Mouse (Mus musculus) ovary, postnatal 10 days (tissue): ENCODE results near the gene Pin1rt1.

Experiments
- DNase-seq: peaks from one replicate; pipeline ENCODE4 v3.0.0; 2022; ENCODE audit warnings: low spot score

Pin1rt1 gene

DNA sequence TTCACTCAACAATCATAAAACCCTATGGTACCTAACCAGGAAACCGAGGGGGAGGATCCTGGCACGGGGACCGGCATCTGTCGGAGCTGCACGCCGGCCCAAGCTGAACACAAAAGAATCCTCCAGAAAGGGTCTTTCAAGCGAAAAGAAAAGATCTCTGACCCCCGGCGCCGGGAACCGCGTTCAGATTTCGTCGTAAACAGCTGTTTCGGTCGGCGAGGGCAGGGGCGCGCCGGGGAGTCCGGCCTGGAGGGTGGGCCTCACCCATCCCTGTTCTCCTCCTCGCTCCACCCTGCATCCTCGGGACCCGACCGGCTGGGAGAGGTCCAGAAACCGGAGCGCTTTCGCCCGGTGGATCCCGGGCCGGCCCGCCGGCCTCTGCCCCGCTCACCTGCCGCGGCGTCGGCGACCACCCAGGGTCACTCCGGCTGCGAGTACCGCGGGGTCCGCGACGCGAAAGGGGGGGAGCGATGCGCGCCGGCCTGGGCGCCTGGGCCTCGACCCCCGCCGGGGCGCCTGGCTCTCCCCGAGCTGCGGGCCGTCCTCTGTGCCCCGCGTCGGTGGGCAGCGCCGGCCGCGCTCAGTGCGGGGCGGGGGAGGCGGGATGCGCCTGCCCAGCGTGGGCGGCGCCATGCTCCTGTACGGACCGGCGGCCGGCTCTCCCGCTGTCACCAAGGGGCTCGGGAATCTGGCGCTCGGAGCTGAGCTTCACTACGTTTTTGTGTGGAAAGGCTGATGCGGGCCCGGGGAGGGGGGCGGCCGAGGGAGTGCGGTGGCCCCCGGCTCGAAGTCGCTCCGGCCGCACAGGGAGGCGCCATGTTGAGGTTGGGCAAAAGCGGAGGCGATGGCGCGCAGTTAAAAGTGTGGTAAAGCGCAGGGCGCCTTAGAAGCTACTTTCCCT is 4.3 kb downstream of the Pin1rt1 start, which contains the start of gene Tcp11l1:
Gene Tcp11l1, minus strand, starts transcription at position 585 of the 901 bp plus-strand sequence.
- peak; percentile 61 for DNase-seq

DNA sequence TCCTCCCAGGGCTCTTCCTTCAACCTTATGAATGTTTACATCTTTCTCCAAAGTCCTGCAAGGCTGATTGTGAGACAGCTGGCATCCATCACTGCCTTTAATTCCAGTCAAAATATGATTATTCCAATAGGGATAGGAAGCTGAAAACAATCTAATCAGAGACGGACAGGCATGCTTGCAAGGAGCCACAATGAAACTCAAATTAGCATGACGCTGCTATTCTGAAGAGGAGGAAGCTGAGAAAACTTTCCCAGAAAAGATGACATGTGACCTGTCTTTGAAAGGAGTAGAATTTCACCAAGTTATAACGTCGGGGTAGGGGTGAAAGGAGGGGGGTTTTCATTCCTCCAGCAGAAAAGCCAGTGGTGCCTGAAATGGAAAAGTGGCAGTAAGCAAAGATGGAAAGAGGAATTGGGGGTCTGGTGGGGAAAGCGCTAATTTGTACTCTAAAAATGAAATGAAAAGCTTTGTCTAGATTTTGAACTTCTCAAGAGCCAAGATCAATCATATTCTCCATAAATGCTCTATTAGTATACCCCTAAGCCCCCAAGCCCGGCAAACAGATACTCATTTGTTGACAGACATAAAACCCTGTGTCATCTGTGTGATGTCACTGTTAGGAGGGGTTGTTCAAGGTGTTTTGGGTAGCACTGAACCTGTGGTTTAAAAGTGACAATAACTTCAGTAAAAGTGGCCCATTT is 5.4 kb downstream of the Pin1rt1 start:
- DNase-seq: no peak

DNA sequence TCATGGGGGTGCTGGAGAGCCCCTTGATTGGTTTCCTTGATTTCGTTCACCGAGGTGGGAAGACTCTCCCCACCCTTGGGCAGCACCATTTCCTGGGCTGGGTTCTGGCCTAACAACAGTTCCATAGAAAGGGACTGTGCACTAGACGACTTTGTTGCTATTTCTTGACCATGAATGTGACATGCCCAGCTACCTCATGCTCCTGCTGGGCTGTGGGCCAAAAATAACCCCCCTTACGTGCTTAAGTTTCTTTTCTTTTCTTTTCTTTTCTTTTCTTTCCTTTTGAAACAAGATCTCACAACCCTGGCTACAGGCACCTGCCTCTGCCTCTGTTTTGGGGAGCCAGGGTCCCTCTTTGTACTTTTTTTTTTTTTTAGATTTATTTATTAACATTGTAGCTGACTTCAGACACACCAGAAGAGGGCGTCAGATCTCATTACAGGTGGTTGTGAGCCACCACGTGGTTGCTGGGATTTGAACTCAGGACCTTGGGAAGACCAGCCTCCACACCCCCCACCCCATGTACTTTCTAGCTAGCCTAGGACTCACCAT is 6.3 kb downstream of the Pin1rt1 start:
- DNase-seq: no peak

DNA sequence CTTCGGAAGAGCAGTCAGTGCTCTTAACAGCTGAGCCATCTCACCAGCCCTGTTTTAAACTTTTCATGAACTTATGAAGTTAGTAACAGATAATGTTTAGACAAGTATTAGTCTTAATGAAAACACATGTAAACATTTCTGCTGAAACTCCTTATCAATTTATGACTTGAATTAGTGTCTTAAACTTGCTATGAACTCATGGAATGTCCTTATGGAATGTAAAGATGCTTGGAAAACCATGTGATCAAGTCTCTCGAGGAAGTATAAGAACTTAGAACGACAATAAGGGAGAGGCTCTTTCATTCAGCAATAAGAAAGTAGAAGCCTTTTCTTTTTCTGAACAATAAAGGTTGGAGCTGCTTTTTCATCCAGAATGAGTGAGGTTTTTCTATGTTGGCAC is 11.8 kb downstream of the Pin1rt1 start:
- no peak for DNase-seq

DNA sequence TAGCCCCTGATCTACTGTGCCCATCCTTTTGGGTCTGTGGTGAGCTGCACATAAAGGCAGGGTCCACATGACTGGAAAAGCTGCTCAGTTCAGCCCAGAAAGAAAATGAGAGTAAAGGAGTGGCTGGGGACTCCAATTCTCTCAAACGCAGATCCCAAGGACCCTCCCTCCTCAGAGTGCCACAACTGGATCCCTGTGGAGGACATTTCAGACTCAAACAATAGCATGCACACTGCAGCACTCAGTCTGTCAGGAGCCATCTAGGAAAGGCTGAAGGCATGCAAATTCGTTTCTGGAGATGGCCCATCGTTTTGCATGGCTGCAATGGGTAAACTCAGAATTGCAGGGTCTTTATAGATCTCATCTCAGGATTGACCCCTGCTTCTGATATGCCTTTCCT is 13.0 kb downstream of the Pin1rt1 start:
- no peak for DNase-seq

DNA sequence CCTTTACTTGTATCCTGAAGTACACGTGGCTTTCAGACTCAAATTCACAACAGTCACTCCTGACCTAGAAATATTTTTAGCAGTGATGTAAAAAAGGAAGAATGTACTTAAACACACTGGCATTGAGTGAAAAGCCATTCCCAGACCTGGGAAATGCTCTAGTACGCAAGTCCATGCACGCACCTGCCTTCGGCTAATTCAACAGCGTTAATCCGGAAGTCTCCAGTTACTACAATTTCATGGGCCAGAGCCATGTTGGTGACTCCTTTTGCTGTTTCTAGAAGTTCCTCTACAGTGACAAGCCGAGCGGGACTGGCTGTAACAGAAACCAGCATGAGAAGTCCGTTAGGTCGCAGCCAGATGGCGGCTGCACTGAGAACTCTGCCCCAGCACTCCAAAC is 16.5 kb downstream of the Pin1rt1 start:
- DNase-seq: no peak

DNA sequence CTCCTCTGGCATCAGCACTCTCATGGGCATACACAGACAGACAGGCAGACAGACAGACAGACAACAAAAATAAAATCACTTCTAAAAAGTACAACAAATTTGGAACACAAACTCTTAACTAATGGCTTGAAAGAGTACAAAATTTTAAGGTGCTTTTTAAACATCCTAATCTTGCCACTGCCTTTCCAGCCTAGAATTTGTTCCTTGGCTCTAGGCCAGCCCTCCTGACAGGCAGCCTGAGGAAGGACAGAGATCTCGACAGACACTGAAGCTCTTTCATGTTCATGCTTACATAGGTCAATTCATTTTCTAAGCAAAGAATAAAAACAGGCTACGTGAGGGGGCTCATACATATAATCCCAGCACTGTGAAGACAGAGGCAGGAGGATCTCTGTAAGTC is 23.6 kb downstream of the Pin1rt1 start:
- DNase-seq: no peak

DNA sequence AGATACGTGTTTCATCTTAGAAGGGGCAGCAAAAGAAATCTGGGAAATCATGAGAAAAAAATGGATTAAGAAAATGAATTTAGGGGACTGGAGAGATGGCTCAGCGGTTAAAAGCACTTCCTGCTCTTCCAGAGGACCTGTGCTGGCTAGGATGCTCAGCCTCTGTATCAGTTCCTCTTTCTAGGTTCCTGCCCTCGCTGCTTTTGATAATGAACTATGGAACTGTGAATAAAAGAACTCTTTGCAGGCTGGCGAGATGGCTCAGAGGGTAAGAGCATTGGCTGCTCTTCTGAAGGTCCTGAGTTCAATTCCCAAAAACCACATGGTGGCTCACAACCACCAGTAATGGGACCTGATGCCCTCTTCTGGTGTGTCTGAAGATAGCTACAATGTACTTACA is 25.5 kb downstream of the Pin1rt1 start:
- no peak for DNase-seq

DNA sequence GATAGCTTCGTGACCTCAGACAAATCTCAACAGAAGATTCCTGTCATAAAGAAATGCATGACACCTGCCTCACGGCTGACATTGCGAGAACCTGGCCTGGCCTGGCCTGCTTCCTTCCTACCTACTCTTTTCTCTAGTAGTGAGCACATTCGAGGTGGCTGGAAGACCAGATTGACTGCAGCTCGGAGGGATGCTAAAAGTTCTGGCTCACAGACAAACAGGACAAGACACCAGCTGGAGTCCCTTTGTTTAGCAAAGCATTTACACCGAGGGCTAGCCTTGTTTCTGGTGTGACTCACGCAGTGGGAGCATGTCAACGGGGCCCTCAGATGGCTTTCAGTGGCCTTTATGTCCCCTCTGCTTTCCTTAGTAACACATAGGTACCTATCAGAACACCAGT is 27.5 kb downstream of the Pin1rt1 start:
- DNase-seq: no peak

DNA sequence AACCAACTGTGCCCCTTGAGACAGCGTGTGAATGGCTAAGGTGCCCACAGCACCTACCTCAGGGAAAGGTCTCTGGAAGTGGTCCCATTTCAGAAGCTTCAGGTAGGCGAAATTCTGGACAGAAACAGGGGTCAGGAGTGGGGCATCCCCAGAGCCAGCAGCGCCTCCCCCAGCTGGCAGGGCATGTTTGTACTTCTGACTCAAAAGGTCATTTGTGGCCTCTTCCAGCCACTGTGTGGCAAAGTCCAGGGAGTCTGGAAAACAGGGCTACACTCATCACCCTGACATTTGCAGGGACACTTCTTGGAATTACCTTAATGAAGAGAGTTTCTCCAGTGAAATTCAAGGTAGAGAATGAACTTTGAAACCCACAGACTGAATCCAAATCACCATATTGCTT is 27.9 kb downstream of the Pin1rt1 start:
- DNase-seq: no peak

DNA sequence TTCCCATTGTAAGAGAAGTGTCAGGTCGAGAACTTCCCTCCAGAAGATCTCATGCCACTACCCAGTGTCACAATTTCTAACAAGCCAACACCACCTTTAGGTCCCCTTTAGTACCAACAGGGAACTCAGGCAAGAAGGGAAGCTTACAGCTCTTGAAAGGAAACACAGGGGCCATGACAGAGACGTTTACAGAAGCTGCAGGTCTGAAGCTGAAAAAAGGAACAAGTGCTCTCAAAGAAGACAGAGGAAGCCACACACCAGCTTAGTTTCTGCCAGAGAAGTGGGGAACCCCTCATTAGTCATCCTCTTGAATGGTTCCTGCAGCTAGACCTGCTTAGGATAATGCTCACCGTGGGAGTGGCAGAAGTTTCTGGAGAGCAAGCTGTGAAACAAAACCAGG is 28.9 kb downstream of the Pin1rt1 start:
- no peak for DNase-seq

DNA sequence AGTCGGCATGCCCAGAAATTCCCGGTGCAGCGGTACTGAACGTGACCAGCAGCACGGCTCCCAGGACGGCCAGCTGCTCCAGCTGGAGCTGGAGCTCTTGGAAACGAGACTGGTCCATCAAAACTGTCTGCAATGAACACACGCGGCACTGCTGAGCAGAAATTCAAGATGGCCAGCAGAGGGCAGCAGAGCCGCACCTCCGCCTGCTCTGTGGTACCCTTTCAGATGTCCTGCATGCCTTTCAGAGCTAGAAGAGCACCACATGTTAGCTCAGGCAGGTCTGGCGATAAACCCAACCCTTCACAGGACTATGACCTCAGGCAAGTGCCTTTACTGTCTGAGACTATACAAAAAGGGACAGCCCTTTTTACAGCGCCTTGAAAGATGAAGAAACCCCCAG is 30.8 kb downstream of the Pin1rt1 start:
- peak; percentile 39 for DNase-seq

DNA sequence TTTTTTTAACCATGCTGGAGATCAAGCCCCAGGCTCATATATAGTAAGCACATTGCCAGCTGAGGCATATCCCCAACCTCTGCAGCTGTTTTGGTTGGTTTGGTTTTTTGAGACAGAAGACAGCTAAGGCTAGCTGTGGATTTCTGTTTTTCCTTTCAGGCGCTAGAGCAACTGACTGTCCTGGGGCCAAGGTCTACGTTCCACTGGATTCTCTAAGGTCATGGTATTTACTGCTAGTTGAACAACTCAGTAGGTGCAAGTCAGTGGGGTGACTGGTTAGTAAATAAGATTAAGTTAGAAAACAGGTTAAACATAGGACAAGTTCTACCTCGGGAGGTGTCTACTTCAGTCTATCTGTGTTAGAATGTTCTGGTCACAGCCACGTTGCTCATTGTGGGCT is 31.4 kb downstream of the Pin1rt1 start:
- no peak for DNase-seq

DNA sequence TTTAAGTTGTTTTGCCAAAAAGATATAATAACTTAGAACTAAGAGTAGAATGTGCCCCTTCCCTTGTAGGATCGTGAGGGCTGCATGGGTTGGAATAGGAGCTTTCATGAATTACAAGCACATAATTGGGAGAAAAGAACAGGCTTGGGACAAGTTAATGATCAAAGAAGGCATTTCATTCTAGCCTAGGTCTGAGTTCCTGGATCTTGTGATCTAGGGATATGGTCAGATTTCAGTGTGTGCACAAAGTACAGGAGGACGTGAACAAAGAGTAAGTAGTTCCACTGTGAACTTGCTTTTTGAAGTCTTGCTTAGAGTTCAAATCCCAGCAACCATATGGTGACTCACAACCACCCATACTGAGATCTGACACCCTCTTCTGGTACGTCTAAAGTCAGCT is 38.9 kb downstream of the Pin1rt1 start:
- DNase-seq: no peak

DNA sequence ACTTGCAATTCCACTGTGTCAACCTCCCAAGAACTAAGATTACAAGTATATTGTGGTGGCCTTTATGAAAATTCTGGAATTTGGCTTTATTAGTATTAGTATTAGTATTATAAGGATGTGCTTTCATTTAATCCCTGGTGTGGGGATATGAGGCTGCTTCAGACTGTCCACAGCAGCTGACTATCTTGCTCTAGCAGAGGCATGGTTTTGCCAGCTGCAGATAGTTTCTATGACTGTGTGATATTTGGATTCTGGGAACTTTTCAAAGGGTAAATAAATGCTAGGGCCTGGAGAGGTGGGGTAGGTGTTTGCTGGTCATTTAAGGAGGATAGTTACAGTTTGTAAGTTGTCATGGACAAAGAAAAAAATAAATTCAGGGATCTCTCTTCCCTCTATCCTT is 44.5 kb downstream of the Pin1rt1 start:
- no peak for DNase-seq

DNA sequence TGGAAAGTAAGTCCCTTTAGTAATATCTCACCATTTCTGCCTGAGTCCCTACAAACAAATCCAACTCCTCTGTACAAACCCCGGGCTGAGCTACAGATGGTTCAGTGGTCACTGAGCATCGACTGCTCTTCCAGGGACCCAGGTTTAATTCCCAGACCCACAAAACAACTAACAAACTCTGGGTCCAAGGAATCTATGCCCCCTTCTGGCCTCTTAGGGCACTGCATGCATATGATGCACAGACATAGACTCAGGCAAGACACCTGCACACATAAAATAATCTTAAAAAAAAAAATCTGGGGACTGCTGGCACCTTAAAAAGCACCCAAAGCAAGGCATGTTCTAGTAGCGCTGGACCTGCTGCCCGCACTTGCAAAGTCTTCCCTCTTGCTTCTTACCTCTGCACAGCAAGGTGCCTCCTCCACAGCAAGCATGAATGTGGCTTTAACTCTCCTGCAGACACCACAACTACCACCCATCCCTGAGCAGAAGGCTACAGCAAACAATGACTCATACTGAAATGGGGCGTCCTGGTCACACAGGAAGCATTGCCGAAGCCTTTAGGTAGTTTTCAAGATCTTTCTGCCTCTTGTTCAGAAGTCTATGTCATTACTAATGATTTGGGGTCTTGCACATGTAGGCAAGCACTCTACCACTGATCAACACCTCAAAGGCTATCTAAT is 46.9 kb downstream of the Pin1rt1 start:
- no peak for DNase-seq
